Mouse (Mus musculus) adrenal gland, postnatal 25 days (tissue): ENCODE data around the gene Vmn2r36. TPM values are rescaled to one million over a fixed set of nuclear protein-coding genes. Genes with fewer than 3 reads are reported as not detected.
"Not testable (repeated sequence)": the region's sequence is repeated elsewhere in the genome, so short reads cannot be mapped to it uniquely, and the experiment has no call there.

ENCODE experiments used
- DNase-seq: peaks from one replicate; pipeline ENCODE4 v3.0.0; 2021; ENCODE audit warnings: mixed read lengths
- long read RNA-seq: library from polyadenylated mRNA; stranded (forward); transcript quantifications from one replicate; pipeline ENCODE4 v2.0.0, GENCODE M21; 2021
- total RNA-seq: library from RNA; stranded (reverse); gene quantifications from 2 replicates; pipeline ENCODE4 v1.2.3, GENCODE M21; 2021

The Vmn2r36 gene
- not detected in 2 replicates for total RNA-seq
- long read RNA-seq = 0 reads

DNA sequence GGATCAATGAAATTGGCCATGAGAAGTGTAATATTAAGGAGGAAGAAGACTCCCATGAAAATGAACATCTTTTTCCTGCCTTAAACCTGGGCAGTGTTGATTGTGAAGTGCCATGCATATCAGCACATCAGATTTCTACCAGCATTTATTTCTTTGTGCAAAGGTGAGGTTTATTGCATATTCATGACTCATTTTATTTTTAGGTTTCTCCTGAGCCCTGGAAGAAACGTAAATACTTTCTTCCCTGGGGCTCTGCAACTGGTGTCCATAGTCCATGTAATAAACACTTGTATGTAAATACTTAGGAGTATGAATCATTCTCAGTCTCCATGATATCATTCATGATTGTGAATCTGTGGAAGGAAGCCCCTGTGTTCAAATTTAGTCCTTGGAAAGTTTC lies at the start of gene Vmn2r36:
Gene Vmn2r36, minus strand, starts transcription at position 101 of the 400 bp plus-strand sequence.
- not testable (repeated sequence) for DNase-seq

Other genes with a start within 250 kb of the Vmn2r36 start
- gene Vmn2r34, start 213.0 kb downstream of the Vmn2r36 start, total RNA-seq = not detected in 2 replicates
- gene Vmn2r35, start 82.6 kb downstream of the Vmn2r36 start, total RNA-seq = not detected in 2 replicates